Mouse (Mus musculus): ENCODE measurements at regions not wholly inside any gene's neighbourhood (a gene's known extent, or its start where the extent isn't known, plus 50 kb on each side); places are given as distances from the start of the nearest gene placed in this dataset.
"Not testable (repeated sequence)": the region's sequence is repeated elsewhere in the genome, so short reads cannot be mapped to it uniquely, and the experiment has no call there.

DNA sequence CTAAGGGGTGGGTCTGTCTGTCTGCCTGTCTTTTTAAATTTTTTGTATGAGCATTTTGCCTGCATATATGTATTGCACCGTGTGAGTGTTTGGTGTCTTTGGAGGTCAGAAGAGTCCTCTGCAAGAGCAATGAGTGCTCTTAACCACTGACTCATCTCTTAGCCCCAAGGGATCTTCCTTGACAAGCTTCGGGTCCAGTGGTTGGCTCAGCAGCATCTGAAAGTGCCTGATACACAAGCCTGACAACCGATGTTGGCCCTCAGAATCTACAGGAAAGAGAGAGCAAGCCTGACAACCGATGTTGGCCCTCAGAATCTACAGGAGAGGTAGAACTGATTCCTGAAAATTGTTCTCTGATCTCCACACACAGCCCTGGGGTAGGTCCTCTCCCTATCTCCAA, 110.7 kb upstream of the Teddm2 start:
- no peak for DNase-seq
- intact Hi-C loops (cut with DNase I), result no loop called here

DNA sequence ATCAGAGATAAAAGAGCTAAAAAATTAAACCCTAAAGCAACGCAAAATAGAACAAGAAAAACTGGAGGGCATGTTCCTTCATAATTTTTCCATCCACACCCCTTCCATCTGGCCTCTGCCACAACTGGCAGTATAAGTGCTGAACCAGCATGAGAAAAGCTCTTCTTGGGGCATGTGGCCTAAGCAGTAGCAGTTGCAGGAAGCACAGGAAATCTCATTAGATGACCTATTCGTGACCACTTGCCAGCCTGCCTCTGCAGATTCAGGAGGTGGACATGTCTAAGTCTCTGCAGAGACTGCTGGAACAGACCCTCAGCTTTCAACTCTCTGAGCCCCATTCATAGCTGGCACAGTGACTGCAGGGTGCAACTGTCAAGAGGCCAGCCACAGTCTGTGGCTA, 116.5 kb upstream of the Teddm2 start:
- intact Hi-C loops (cut with DNase I), result no loop called here
- no peak for DNase-seq

DNA sequence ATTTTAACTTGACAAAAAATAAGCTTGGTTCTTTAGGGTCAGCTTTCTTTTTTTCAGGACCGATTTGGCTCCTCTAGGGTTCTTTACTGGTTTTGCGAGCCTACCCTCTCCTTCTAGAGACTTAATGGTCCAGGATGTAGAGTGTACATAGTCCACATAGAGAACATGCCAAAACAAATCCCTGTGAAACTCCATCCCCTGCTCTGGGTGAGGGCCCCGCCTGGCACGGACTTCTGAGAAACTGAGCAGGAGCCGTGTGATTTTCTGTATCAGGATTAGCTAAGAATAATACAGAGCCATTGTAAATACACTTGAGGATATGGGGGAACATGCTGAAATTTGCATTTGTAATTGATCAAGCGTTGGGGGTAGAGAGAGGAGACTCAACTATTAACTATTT, 118.2 kb upstream of the Teddm2 start:
- DNase-seq, result no peak
- intact Hi-C loops (cut with DNase I), result no loop called here

DNA sequence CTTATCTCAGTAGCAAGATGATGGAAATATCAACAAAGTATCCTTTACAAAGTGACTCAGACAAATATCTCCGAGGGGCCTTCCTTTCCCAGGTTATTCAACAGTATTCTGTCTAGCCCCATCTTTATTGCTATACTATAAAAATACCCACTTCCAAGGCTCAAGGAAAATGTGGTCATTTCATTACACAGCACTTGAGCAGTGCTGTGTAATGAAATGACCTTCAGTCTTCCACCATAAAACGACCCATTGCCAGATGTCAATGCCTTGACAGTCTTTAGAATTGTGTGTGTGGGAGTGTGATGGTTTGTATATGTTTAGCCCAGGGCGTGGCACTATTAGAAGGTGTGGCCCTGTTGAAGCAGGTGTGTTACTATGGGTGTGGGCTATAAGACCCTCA, 124.3 kb upstream of the Teddm2 start:
- intact Hi-C loops (cut with DNase I), result no loop called here
- no peak for DNase-seq

DNA sequence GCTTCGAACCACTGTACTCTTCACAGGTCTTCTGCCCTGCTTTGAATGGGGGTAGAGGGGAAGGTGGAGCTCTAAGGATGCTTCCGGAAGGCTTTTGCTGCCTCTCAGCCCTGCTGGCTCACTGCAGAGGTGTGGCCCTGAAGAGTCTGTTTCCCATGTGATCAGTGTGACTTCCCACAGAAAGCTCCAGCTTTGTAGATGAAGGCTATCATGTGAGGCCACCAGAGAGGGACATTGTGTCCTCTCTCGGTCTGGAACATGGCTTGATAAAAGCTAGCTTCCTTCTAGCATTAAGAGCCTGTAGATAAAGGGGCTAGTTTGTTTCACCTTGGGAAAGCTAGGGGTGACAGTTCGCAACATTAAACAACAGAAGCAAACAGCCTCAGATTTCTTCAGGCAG, 127.3 kb upstream of the Teddm2 start:
- no peak for DNase-seq
- intact Hi-C loops (cut with DNase I), result no loop called here

DNA sequence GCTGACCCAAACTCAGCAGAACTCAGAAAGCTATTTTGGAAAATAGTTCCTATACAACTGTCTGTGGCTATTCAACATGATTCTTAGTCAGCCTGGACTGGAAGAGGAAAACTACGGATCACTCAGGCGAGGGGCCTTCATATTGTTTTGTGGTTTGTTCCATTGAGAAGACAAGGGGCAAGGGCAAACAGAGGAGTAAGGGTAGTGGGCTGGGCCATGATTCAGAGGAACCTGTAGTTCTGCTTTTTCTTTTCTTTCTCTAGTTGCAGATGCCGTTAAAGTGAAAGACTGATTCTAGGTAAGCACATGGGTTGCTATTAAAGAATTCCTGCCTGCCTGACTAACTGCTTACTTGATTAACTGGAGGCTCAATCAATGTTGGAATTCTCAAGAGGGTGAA, 129.8 kb upstream of the Teddm2 start:
- intact Hi-C loops (cut with DNase I), result loop anchor here (5.0 kb wide), 1 partner anchor 108 kb away; no protein-coding TSS in a partner anchor
- no peak for DNase-seq

DNA sequence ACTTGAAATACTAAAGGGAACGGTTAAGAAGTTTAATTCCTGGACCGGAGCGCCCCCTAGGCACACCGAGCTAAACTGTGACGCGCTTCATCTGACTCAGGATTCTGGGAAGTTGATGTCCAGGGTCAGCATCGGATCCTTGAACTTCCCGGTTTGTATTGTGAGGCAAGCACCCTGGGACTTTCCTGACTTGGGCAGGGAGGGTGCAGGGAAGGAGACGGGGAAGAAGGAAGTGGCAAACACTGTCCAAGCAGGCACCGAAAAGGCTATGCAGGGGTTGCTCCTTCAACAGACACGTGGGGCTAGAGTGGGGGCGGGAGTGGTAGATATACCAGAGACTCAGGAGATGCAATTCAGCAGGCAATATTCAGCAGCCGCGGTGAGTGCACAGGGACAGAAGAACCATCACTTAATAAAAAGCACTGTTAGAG, 132.7 kb upstream of the Teddm2 start:
- DNase-seq, result peak; percentile 84 to 87
- intact Hi-C loops (cut with DNase I), result loop anchor here (1.0 to 5.0 kb wide), 4 partner anchors 110 to 148 kb away; partner anchors contain the start of gene Teddm2

DNA sequence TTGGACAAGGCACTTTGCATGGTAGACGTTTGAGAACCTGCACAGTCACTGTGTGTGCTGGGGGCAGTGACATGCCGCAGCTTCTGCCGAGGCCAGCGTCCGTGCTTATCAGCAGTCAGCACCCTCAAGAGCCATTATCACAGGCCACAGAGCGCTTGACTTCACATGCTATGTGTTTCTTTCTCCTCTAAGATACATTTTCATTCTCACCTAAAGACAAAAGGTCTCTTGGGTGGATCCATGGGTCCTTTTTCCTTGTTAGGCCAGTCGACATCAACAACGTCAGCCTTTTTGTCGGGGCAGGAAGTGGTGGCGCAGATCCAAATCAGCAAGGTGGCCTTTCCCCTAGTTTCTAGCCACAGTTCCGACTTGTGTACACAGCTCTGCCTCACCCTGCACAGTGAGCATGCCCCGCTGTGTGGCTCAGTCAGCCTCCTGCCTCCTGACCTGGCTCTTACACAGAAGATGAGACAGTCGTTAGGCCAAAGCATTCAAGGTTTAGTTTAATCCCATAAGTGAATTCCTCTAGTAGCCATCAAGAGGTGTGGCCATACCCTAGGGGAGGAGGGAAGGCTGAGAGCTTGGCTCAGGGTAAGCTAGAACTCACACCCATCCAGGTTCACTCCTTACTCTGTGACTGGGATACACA, 134.1 kb upstream of the Teddm2 start:
- peak; percentile 73 to 79 for DNase-seq
- intact Hi-C loops (cut with DNase I), result loop anchor here (2.0 to 5.0 kb wide), 3 partner anchors 85 to 147 kb away; no protein-coding TSS in a partner anchor

DNA sequence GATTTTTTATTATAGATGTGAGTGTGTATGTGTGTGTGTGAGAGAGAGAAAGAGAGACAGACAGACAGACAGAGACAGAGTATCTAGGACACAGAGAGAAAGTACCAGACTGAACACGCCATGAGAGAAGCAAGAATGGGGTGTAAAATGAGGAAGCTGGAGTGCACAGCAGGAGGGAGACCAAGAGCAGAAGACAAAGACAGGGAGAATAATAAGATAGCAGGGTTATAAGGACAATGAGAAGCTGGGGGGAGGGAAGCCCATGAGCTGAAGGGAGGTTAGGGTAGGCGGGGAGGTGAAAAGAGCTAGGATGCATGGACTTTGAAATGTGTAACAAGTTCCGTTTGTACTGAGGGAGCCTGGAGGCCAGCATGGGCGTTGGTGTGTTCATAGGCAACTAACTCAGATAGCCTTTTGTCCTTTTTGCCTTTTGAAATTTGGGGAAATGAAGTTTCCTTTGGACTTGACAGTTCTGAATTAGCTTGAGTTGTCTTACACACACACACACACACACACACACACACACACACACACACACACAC, 136.8 kb upstream of the Teddm2 start:
- DNase-seq, result no peak
- intact Hi-C loops (cut with DNase I), result no loop called here

DNA sequence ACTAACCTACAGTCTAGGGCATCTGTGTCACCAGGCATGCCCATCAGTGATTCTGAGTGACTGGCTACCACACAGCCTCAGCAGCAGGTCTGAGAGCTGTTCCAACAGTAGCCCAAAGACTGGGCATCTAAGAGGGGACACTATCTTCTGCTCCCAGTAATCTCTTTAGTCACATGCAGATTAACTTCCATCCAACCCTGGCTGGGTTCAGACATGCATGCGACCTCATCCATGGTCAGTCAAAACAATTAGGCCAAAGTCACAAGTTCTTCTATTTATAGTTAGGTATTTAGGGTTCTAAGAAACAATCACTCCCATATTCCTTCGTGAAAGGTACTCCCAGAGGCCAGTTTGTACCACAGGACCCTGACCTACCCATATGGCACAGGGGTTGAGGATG, 138.2 kb upstream of the Teddm2 start:
- DNase-seq, result no peak
- intact Hi-C loops (cut with DNase I), result no loop called here

DNA sequence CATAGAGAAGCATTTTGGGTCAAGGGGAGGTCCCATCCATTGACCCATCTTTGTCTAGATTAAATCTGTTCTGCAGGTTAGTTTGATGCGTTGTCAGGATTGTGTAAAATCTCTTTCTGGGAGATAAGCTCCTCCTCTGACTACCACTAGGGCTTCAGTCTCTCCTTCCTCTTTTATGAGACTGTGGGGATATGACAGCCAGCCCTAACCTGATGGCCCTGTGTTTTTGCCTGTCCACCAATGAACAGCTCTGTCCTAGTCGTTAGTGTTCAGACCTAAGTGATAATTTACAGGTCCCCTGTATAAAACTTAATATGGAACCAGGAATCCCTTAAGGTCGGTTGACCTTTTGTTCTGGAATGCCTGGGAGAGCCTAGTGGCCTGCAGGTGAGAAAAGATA, 140.9 kb upstream of the Teddm2 start:
- intact Hi-C loops (cut with DNase I), result no loop called here
- DNase-seq, result no peak

DNA sequence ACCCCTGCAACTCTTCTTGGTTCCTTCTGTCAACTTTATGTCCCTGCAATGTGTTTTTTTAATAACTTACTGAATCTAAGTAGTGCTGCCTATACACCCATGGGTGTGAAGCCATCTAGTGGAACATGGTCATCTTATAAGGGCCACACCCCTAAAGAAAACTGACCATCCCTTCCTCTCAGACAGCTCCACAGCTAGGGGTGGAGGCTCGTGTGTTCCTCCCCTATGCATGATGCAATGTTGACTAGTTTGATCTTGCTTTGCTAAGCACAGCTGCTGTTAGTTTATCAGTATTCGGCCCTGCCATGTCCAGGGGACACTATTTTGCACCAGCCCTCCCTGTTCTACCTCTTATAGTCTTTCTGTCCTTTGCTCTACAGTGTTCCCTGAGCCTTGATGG, 142.9 kb upstream of the Teddm2 start:
- intact Hi-C loops (cut with DNase I), result no loop called here
- DNase-seq, result no peak

DNA sequence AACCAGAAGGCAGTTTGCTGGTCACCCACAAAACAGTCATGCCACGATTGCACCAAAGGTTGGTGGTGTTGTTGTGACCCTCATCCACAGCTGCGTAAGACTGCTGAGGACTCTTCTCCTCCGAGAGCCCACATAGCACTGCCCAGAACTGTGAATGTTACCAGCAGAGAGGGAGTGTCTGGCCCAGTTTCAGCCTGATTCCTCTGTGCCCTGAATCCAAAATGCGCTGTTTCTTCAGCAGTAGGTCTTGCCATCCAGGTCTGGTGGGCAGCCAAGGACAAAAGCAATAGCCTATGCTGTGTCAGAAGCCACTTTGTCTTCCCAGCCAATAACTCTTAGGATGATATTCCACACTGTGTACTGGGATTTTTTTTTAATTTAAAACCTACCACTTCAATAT, 144.7 kb upstream of the Teddm2 start:
- intact Hi-C loops (cut with DNase I), result no loop called here
- DNase-seq, result no peak

DNA sequence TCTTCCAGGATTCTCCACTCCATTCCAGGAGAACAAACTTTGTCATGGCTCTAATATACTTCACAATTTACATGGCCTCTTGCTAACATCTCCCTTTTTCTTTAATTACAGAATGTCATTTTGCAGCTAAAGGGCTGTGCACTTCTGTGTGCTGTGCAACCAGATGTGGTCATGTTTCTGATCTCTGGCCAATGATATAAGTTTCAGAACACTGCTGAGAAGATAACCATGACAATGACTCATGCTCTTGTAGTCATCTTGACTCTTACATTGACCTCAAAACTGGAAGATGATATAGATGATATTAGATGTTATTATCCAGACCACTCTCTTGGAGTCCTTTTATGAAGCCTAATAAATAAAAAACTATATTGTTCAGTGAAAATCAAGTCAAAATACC, 145.9 kb upstream of the Teddm2 start:
- DNase-seq, result no peak

DNA sequence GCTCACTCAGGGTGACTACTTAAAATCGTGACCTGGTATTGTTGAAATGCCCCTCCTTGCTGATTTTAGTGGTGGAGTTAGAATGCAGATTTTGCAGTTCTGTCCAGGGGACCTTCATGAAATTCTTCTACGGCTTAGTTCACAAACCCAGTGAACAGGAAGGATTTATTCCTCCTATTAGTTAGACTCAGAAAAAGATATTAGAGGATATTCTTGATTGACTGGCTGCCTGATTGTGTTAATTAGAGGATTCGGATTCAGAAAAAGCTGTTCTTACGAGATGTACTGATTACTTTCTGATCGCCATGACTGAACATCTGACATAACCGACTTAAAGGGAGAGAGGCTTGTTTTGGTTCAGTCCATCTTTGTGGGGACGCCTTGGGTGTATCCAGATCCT, 147.3 kb upstream of the Zfp648 start:
- intact Hi-C loops (cut with DNase I), result no loop called here
- no peak for DNase-seq

More for the DNA sequence above, 145.9 kb upstream of the Teddm2 start:
- intact Hi-C loops (cut with DNase I), result no loop called here

DNA sequence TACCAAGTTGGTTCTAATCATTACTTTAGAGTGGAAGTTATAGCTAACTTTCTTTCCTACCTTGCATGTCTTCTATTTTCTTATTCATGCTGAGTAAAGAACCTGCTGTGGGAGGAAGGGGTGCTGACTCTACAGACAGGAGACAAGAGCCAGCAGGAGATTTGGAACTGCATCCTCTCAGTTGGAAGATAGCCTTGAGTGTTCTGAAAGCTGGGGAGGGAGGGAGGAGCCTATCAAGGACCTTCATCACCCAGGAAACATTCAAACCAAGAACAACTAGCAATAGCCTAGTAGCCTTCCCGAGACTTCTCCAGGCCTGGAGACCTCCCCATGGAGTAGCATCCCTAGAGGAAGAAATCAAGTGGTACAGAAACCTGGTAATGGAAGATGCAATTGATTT, 146.1 kb upstream of the Zfp648 start:
- intact Hi-C loops (cut with DNase I), result no loop called here
- no peak for DNase-seq

DNA sequence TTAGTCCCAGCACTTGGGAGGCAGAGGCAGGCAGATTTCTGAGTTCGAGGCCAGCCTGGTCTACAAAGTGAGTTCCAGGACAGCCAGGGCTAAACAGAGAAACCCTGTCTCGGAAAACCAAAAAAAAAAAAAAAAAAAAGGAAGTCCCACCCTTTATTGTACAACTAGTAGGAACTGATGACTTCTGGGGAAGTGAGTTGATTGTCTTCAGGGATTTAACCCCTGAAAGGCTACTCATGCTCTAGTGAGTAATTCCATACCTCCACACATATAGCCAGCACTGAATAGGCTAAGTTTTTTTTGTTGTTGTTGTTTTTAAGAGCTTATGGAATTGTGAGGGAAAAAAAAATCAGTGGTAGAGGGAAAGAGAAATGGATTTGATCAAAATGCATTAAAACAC, 139.6 kb upstream of the Zfp648 start:
- intact Hi-C loops (cut with DNase I); DNase-seq: not testable (repeated sequence)

DNA sequence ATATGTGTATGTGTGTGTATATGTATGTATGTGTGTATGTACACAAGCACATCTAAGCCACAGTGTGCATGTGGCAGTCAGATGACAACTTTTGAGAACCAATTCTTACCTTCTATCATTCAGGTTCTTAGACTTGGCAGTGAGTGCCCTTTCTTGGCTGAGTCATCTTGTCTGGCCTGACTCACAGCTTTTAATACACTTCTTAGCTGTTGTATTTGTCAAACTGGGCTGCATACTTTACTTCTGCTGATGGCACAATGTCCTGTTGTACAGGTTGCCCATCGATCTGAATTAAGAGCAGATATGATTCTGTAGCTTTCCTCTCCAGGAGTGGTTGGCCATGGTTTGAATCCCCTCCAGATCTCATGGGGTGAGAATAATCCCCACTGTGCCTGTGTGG, 139.1 kb upstream of the Zfp648 start:
- no peak for DNase-seq
- intact Hi-C loops (cut with DNase I), result no loop called here

DNA sequence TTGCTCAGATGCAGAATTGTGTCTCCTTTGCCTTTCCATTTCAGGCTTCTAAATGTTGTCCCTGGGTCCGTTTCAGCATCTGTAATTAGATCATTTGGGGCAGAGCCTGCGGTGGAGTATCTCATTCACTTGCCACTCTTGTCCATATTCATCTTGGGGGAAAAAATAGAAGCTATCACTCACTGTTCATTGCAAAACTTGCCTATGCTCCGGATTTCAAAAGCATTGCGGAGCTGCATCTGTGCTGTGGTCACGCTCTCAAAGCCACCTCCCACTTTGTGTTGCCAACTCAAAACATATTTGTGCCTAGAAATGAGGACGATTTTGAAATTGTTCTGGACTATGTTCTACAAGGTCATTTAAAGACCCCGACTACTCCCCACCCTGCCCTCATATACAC, 138.3 kb upstream of the Zfp648 start:
- intact Hi-C loops (cut with DNase I), result no loop called here
- DNase-seq, result peak in 1 of 2 experiments; percentile 36

DNA sequence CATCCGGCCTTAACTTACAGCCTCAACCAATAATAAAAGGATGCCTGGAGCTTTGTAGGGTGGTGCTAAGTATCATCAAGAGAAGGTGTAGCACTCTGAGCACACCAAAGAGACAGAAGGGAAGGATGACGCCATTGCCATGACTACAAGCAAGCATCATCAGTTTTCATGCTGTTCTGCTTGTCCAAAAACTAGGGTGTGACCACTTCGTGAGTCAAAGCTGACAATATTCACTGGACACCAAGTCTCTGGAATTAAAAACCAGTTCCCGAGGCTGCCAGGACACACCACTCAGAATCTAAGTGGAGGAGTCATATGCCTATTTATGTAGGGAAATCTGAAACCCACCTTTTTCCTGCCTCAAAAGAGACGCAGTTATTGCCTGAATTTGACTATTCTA, 136.4 kb upstream of the Zfp648 start:
- no peak for DNase-seq
- intact Hi-C loops (cut with DNase I), result loop anchor here (5.0 kb wide), 1 partner anchor 38 kb away; no protein-coding TSS in a partner anchor

DNA sequence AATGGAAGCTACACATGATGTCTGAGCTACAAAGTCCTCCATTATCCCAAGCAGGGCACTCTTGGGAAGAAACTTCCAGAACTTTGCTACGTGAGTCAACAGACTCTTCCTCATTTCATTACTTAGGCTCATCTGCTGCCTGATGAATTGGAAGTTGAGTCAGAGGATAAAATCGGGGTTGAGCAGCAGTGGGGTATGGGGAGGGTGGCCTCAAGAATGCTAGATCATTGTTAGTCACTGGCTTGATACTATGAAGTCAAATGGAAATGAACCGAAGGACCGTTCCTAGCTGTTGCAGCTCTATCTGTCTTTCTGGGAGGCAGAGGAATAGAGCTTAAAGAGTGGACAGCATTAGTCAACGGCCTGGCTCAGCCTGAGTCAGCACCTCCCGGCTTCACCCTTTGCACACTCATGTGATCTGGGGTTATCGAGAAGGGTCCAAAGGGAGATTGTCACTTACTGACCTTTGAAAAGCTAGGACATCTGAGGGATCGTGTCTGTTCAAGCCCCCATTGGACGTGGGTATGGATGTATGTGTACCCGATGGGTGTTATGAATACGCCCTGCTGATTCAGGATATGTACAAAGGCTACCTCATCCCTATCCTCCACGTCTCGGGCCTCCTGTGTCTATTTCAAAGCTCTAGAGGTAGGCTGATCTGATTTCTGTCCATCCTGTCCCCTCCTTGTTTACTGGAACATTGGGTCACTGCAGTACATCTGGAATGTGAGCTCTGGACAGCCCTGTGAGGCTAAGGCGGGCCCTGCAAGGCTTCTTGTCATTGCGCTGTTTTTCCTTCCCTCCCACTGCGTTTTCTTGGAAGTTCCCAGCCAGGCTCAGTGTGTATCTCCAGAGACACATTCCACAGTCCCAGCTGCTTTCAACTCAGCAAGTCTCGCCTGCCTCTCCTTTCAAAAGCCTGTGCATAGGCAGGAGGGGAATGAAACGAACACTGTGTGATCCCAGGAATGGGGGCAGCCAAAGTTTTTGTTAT, 135.4 kb upstream of the Zfp648 start:
- intact Hi-C loops (cut with DNase I), result loop anchor here (5.0 kb wide), 1 partner anchor 37 kb away; no protein-coding TSS in a partner anchor
- peak; percentile 49 to 60 for DNase-seq
